Mouse (Mus musculus) limb, embryonic 11.5 days (tissue): ENCODE results near the gene Gar1. TPM values are rescaled to one million over a fixed set of nuclear protein-coding genes. Genes with fewer than 3 reads are reported as not detected.

Experiments used
- ATAC-seq: fragments of 200-750 bp; cut with Nextera tagmentation; 2 replicates; pipeline ENCODE4 v1.8.0; 2017; ENCODE audit warnings: low read depth; ENCODE audit not compliant: insufficient number of reproducible peaks, low FRiP score, low TSS enrichment
- DNase-seq: peaks from one replicate; pipeline ENCODE4 v3.0.0-alpha.2; 2015; ENCODE audit warnings: low spot score
- H3K27ac ChIP-seq: fragments of 300-500 bp; sonication (generic); replicated peaks from 2 replicates; pipeline ENCODE4 v1.5.1; 2014; ENCODE audit warnings: low read depth, mild to moderate bottlenecking, low read length
- H3K27me3 ChIP-seq: fragments of 300-500 bp; sonication (generic); 2 replicates; pipeline ENCODE4 v1.6.1; 2014; ENCODE audit warnings: mild to moderate bottlenecking, low read length, mixed read lengths; ENCODE audit not compliant: control insufficient read depth, insufficient read depth
- H3K36me3 ChIP-seq: fragments of 300-500 bp; sonication (generic); 2 replicates; pipeline ENCODE4 v1.6.1; 2014; ENCODE audit warnings: mild to moderate bottlenecking, low read length, moderate library complexity, mixed read lengths; ENCODE audit not compliant: control insufficient read depth, insufficient read depth
- H3K4me1 ChIP-seq: fragments of 300-500 bp; sonication (generic); 2 replicates; pipeline ENCODE4 v1.6.1; 2014; ENCODE audit warnings: low read length, mixed read lengths; ENCODE audit not compliant: control insufficient read depth, insufficient read depth
- H3K4me2 ChIP-seq: fragments of 300-500 bp; sonication (generic); 2 replicates; pipeline ENCODE4 v1.6.1; 2014; ENCODE audit warnings: low read depth, mild to moderate bottlenecking, moderate library complexity; ENCODE audit not compliant: severe bottlenecking
- H3K4me3 ChIP-seq: fragments of 300-500 bp; sonication (generic); 2 replicates; pipeline ENCODE4 v1.5.1; 2014; ENCODE audit warnings: low read depth, low read length
- H3K9ac ChIP-seq: fragments of 300-500 bp; sonication (generic); 2 replicates; pipeline ENCODE4 v1.6.1; 2014; ENCODE audit warnings: mild to moderate bottlenecking, low read length
- H3K9me3 ChIP-seq: fragments of 300-500 bp; sonication (generic); 2 replicates; pipeline ENCODE4 v1.6.1; 2016; ENCODE audit warnings: low read length; ENCODE audit not compliant: control insufficient read depth
- WGBS: fragments of 180-500 bp; shearing (Covaris S2); extraction: QIAGEN DNeasy Blood & Tissue Kit; methylation state at CpG from one replicate; pipeline ENCODE4 v1.1.7; 2014; 5-methylcytosine and 5-hydroxymethylcytosine counted together
- polyA plus RNA-seq: library from polyadenylated mRNA; unstranded; fragments of >200 nt; fragmentation: Nextera tagmentation; extraction: Ambion mirVana; gene quantifications from 2 replicates; pipeline ENCODE4 v1.2.1, GENCODE M21; 2014

The Gar1 gene
- 44.1 and 55.8 TPM in 2 replicates for polyA plus RNA-seq

GRCm38 (mm10) chr3:129831035-129831568 is at the start of gene Gar1:
TSS of gene Gar1 (minus strand) at chr3:129831396.
- no peaks in the 10 kb centered on the region for H3K27me3 ChIP-seq
- peaks cover 5% of the 10 kb centered on the region for H3K4me1 ChIP-seq
- peak; percentile 97 for DNase-seq
- peaks cover 5% of the 10 kb centered on the region; the same call in 1 of the 2 replicates for H3K36me3 ChIP-seq
- H3K9ac ChIP-seq: peak within 1 kb of the TSS; percentile 82
- peak; percentile 90 for ATAC-seq
- H3K4me2 ChIP-seq: peak within 1 kb of the TSS; percentile 67
- H3K9me3 ChIP-seq: no peaks in the 10 kb centered on the region
- peak within 1 kb of the TSS; percentile 73; the same call in 1 of the 2 replicates for H3K27ac ChIP-seq
- WGBS: under 1% methylated on average over 60 of the region's 60 CpGs
- peak within 1 kb of the TSS; percentile 96 for H3K4me3 ChIP-seq

DNA sequence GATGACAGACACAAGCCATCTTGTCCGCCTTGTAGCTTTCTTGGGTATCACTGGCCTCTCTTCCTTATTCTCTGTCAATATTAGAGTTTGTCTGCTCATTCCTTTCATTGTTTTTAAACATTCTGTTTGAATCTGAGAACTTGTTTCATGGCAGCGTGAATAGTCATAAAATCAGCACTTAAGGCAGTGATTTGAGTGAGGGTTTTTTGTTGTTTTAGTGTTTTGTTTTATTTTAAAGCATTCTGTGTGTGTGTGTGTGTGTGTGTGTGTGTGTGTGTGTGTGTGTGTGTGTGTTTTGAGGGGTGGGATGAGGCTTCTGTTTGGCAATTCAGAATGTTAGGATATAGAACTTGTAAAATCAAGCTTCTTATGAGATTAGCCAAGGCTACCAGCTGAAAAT is 48.7 kb upstream of the Gar1 start:
- Histone ChIP-seq H3K36me3 (no peaks in the 10 kb centered on the region), H3K4me1 (no peaks in the 10 kb centered on the region), H3K9me3 (no peaks in the 10 kb centered on the region), H3K27me3 (no peaks in the 10 kb centered on the region), H3K27ac (no peak overlapping the region), H3K9ac (no peak overlapping the region), H3K4me2 (0 out of 2 replicates have a peak overlapping the region, but pooled peaks have one; percentile 88), H3K4me3 (no peak overlapping the region)
- no peak for DNase-seq
- ATAC-seq: no peak
- WGBS: 73% methylated on average over 2 of the region's 2 CpGs

GRCm38 (mm10) chr3:129879131-129879757 is 48.0 kb upstream of the Gar1 start:
- WGBS: under 1% methylated on average over 24 of the region's 25 CpGs
- Histone ChIP-seq H3K36me3 (no peaks in the 10 kb centered on the region), H3K9me3 (no peaks in the 10 kb centered on the region), H3K27ac (no peak overlapping the region), H3K4me3 (peak overlapping the region; percentile 71), H3K4me2 (peak overlapping the region; percentile 88), H3K9ac (peak overlapping the region; percentile 68), H3K27me3 (no peaks in the 10 kb centered on the region), H3K4me1 (no peaks in the 10 kb centered on the region)
- ATAC-seq (peak; percentile 38), DNase-seq (peak; percentile 61)

DNA sequence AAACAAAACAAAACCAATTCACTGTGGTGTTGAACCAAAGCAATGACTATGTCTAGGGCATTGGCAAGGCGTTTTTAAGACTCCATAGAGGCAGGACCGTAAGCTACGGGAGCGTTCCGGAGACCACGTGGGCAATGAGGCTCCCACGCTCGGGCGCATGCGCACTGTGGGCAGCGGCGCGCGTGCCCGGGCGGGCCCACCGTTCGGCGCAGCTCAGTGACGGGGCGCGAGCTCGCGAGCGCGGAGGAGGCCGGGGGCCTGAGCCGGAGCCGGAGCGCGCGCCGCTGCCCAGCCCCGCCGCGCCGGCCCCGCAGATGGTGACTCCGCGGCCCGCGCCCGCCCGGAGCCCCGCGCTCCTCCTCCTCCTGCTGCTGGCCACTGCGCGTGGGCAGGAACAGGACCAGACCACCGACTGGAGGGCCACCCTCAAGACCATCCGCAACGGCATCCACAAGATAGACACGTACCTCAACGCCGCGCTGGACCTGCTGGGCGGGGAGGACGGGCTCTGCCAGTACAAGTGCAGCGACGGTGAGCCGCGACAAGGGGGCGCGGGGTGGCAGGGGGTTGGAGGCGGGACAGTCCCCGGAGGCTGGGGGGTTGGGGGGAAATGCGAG is 47.3 kb upstream of the Gar1 start, which contains the start of gene Pla2g12a:
Gene Pla2g12a, plus strand, starts transcription at position 202 of the 617 bp plus-strand sequence.
- Histone ChIP-seq H3K9ac (peak within 1 kb of the TSS; percentile 68), H3K27me3 (no peaks in the 10 kb centered on the region), H3K36me3 (no peaks in the 10 kb centered on the region), H3K4me2 (peak within 1 kb of the TSS; percentile 88), H3K4me3 (peak within 1 kb of the TSS; percentile 71), H3K27ac (no peak within 1 kb of the TSS), H3K9me3 (no peaks in the 10 kb centered on the region), H3K4me1 (no peaks in the 10 kb centered on the region)
- DNase-seq (peak; percentile 92), ATAC-seq (peak; percentile 90)
- WGBS: under 1% methylated on average over 61 of the region's 66 CpGs

DNA sequence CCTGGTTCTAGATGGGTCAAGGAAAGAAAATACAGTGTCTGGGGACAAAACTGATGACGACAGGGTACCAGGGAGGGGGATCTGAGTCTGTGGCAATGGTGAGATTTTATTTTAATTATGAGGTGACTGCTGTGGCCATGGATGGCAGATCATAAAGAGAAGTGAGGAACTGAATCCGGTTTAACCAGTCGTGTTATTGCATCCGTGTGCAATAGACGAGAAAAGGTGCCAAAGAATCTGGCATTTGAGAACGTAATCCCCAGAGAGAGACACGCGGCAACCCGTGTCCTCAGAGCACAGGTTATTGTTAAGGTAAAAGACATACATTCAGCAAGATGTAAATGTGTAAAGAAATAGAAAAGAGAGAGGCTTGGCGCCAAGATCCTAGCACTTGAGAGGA is 46.1 kb upstream of the Gar1 start:
- 92% methylated on average over 10 of the region's 10 CpGs for WGBS

GRCm38 (mm10) chr3:129863698-129864097 is 32.5 kb upstream of the Gar1 start:
- H3K4me2 ChIP-seq: no peak overlapping the region
- H3K36me3 ChIP-seq: no peaks in the 10 kb centered on the region
- H3K9me3 ChIP-seq: no peaks in the 10 kb centered on the region
- ATAC-seq (no peak), DNase-seq (peak; percentile 54)
- WGBS: 51% methylated on average over 14 of the region's 14 CpGs
- H3K9ac ChIP-seq: no peak overlapping the region
- no peak overlapping the region for H3K4me3 ChIP-seq
- no peaks in the 10 kb centered on the region for H3K27me3 ChIP-seq
- no peaks in the 10 kb centered on the region for H3K4me1 ChIP-seq
- no peak overlapping the region for H3K27ac ChIP-seq

More for the DNA sequence above, 46.1 kb upstream of the Gar1 start:
- no peaks in the 10 kb centered on the region for H3K4me1 ChIP-seq
- H3K27ac ChIP-seq: no peak overlapping the region
- H3K36me3 ChIP-seq: no peaks in the 10 kb centered on the region; the same call in 1 of the 2 replicates
- H3K4me2 ChIP-seq: no peak overlapping the region
- ATAC-seq (no peak), DNase-seq (no peak)
- no peaks in the 10 kb centered on the region for H3K9me3 ChIP-seq
- no peak overlapping the region for H3K9ac ChIP-seq
- H3K27me3 ChIP-seq: no peaks in the 10 kb centered on the region
- no peak overlapping the region for H3K4me3 ChIP-seq

DNA sequence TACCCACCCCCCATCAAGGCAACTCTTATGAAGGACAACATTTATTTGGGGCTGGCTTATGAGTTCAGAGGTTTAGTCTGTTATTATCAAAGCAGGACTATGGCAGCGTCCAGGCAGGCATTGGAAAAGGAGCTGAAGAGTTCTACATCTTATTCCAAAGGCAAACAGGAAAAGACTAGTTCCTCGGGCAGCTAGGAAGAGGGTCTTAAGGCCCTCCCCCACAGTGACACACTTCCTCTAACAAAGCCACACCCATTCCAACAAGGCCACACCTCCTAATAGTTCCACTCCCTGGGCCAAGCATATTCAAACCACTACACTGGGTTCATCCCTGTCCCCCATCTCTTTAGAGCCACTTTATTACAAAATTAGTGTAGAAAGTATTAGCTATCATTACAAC is 31.4 kb upstream of the Gar1 start:
- Histone ChIP-seq H3K4me2 (no peak overlapping the region), H3K4me3 (no peak overlapping the region), H3K27me3 (no peaks in the 10 kb centered on the region), H3K9me3 (peaks cover 3% of the 10 kb centered on the region; the same call in 1 of the 2 replicates), H3K9ac (no peak overlapping the region), H3K27ac (no peak overlapping the region), H3K36me3 (no peaks in the 10 kb centered on the region), H3K4me1 (no peaks in the 10 kb centered on the region)
- no peak for DNase-seq
- ATAC-seq: no peak
- 79% methylated on average over 2 of the region's 2 CpGs for WGBS

DNA sequence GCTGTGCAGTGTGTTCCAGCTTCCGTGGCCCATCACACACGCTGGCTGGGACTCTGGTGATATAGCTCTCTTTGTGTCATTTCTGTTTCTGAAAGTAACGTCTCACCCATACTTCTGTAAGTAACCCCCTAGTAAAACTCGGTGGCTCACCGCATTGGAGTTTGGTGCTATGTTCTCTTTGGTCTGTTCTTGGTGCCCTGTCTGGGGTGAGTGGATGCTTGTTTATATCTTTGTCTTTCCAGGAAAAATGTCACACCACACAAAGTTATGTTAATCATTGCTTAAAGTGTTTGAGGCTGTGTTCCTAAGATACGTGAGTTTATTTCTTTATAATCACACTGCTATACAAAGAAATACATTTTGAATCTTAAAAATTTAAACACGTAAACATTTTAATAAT is 15.7 kb upstream of the Gar1 start:
- no peak for ATAC-seq

More for the DNA sequence above, 15.7 kb upstream of the Gar1 start:
- Histone ChIP-seq H3K9me3 (no peaks in the 10 kb centered on the region), H3K27me3 (no peaks in the 10 kb centered on the region), H3K4me3 (no peak overlapping the region), H3K4me1 (no peaks in the 10 kb centered on the region), H3K4me2 (no peak overlapping the region), H3K27ac (no peak overlapping the region), H3K36me3 (no peaks in the 10 kb centered on the region), H3K9ac (no peak overlapping the region)
- no peak for DNase-seq
- WGBS: 89% methylated on average over 7 of the region's 7 CpGs
